Mouse (Mus musculus) kidney, adult 2 months (tissue): ENCODE results near the gene Dab2ip.

Experiments
- CTCF ChIP-seq: fragments of 200-500 bp; conservative IDR thresholded peaks from 2 replicates; pipeline ENCODE4 v1.5.1; 2011; ENCODE audit warnings: low read depth, mild to moderate bottlenecking, control low read depth, low read length, moderate library complexity, mixed read lengths; ENCODE audit not compliant: insufficient read depth, insufficient read length
- POLR2A ChIP-seq: fragments of 200-500 bp; IDR thresholded peaks from one replicate; pipeline ENCODE4 v1.6.1; 2011; ENCODE audit warnings: low read depth, low read length, control low read depth

GRCm38 (mm10) chr2:35768538-35769238 lies 210.6 kb downstream of the Dab2ip start:
- no peak for TF ChIP-seq POLR2A
- TF ChIP-seq CTCF = no peak
